Mouse (Mus musculus) splenic B cell, adult 2 months (primary cell): ENCODE measurements around the gene Tab1.

Source experiments
- DNase-seq: peaks from one replicate; pipeline ENCODE4 v3.0.0-alpha.2; 2011; ENCODE audit warnings: low read depth, low spot score
- H3K27me3 ChIP-seq: 2 replicates; pipeline ENCODE4 v1.6.1; 2012; ENCODE audit warnings: mild to moderate bottlenecking, low read length, moderate library complexity, mixed read lengths; ENCODE audit not compliant: control insufficient read depth, poor library complexity, insufficient read depth, severe bottlenecking
- H3K36me3 ChIP-seq: 2 replicates; pipeline ENCODE4 v1.6.1; 2012; ENCODE audit warnings: mild to moderate bottlenecking, low read length, moderate library complexity, mixed read lengths; ENCODE audit not compliant: control insufficient read depth, poor library complexity, insufficient read depth, severe bottlenecking

Gene Tab1

GRCm38 (mm10) chr15:80140302-80140701 lies 7.4 kb downstream of the Tab1 start:
- H3K36me3 ChIP-seq = no peaks in the 10 kb centered on the region
- no peaks in the 10 kb centered on the region for H3K27me3 ChIP-seq
- no peak for DNase-seq

GRCm38 (mm10) chr15:80140878-80141277 lies 8.0 kb downstream of the Tab1 start:
- Histone ChIP-seq H3K36me3 (no peaks in the 10 kb centered on the region), H3K27me3 (no peaks in the 10 kb centered on the region)
- DNase-seq = no peak

- Histone ChIP-seq H3K27me3 (no peaks in the 10 kb centered on the region), H3K36me3 (no peaks in the 10 kb centered on the region)
- peak; percentile 29 for DNase-seq
Measured at GRCm38 (mm10) chr15:80142130-80142529, 9.2 kb downstream of the Tab1 start.

GRCm38 (mm10) chr15:80143760-80144159 lies 10.8 kb downstream of the Tab1 start:
- Histone ChIP-seq H3K27me3 (no peaks in the 10 kb centered on the region), H3K36me3 (no peaks in the 10 kb centered on the region)
- no peak for DNase-seq

- 0 out of 2 replicates have a peak, but pooled peaks cover 2% of the 10 kb centered on the region for H3K36me3 ChIP-seq
- DNase-seq = no peak
- H3K27me3 ChIP-seq = no peaks in the 10 kb centered on the region
Measured at GRCm38 (mm10) chr15:80145397-80145796, 12.5 kb downstream of the Tab1 start.

GRCm38 (mm10) chr15:80146153-80146552 lies 13.2 kb downstream of the Tab1 start:
- Histone ChIP-seq H3K27me3 (no peaks in the 10 kb centered on the region), H3K36me3 (0 out of 2 replicates have a peak, but pooled peaks cover 2% of the 10 kb centered on the region)
- no peak for DNase-seq

GRCm38 (mm10) chr15:80147090-80147489 lies 14.2 kb downstream of the Tab1 start:
- DNase-seq = no peak
- Histone ChIP-seq H3K36me3 (0 out of 2 replicates have a peak, but pooled peaks cover 2% of the 10 kb centered on the region), H3K27me3 (no peaks in the 10 kb centered on the region)

GRCm38 (mm10) chr15:80147511-80147910 lies 14.6 kb downstream of the Tab1 start:
- Histone ChIP-seq H3K36me3 (0 out of 2 replicates have a peak, but pooled peaks cover 3% of the 10 kb centered on the region), H3K27me3 (no peaks in the 10 kb centered on the region)
- no peak for DNase-seq

GRCm38 (mm10) chr15:80148565-80148964 lies 15.6 kb downstream of the Tab1 start:
- Histone ChIP-seq H3K27me3 (no peaks in the 10 kb centered on the region), H3K36me3 (peaks cover 10% of the 10 kb centered on the region)
- no peak for DNase-seq

- Histone ChIP-seq H3K27me3 (no peaks in the 10 kb centered on the region), H3K36me3 (peaks cover 11% of the 10 kb centered on the region)
- DNase-seq = no peak
Measured at GRCm38 (mm10) chr15:80149517-80149916, 16.6 kb downstream of the Tab1 start.

- DNase-seq = no peak
Measured at GRCm38 (mm10) chr15:80152663-80153062, 19.7 kb downstream of the Tab1 start.

GRCm38 (mm10) chr15:80153757-80154156 lies 20.8 kb downstream of the Tab1 start:
- Histone ChIP-seq H3K36me3 (peaks cover 19% of the 10 kb centered on the region), H3K27me3 (no peaks in the 10 kb centered on the region)
- no peak for DNase-seq

More at GRCm38 (mm10) chr15:80152663-80153062, 19.7 kb downstream of the Tab1 start:
- Histone ChIP-seq H3K36me3 (peaks cover 16% of the 10 kb centered on the region), H3K27me3 (no peaks in the 10 kb centered on the region)

GRCm38 (mm10) chr15:80155707-80156106 lies 22.8 kb downstream of the Tab1 start:
- Histone ChIP-seq H3K36me3 (peaks cover 18% of the 10 kb centered on the region), H3K27me3 (no peaks in the 10 kb centered on the region)
- no peak for DNase-seq

- no peaks in the 10 kb centered on the region for H3K27me3 ChIP-seq
- H3K36me3 ChIP-seq = peaks cover 19% of the 10 kb centered on the region
- DNase-seq = no peak
Measured at GRCm38 (mm10) chr15:80157197-80157943, 24.4 kb downstream of the Tab1 start.

- DNase-seq = no peak
- Histone ChIP-seq H3K27me3 (no peaks in the 10 kb centered on the region), H3K36me3 (peaks cover 15% of the 10 kb centered on the region)
Measured at GRCm38 (mm10) chr15:80158001-80158706, 25.2 kb downstream of the Tab1 start.
